Mouse (Mus musculus) urinary bladder, postnatal 4 days (tissue): ENCODE measurements around the gene 0610030E20Rik.

Source experiments
- DNase-seq, 2 experiments: peaks; one replicate each; pipeline ENCODE4 v3.0.0; 2021 to 2022; ENCODE audit warnings: low spot score in 2 of 2

The 0610030E20Rik gene

DNA sequence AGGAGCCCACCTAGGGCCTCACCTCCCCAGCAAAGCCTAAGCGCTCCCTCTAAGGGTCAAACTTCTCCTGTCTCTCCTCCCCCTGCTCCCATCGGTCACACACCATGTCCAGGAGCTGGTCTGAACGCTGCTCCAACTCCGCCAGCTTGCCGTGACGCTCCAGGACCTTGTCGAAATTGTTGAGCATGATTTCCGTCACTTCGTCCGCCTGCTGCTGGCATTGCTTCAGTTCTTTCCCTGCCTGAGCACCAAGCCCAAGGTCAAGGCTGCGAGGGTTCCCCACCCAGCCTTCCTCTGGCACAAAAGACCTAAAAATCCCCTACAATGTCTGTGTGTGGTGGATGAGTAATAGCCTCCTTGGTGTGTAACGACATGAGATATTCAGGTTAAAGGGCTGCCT is 23.0 kb downstream of the 0610030E20Rik start:
- no peak for DNase-seq

DNA sequence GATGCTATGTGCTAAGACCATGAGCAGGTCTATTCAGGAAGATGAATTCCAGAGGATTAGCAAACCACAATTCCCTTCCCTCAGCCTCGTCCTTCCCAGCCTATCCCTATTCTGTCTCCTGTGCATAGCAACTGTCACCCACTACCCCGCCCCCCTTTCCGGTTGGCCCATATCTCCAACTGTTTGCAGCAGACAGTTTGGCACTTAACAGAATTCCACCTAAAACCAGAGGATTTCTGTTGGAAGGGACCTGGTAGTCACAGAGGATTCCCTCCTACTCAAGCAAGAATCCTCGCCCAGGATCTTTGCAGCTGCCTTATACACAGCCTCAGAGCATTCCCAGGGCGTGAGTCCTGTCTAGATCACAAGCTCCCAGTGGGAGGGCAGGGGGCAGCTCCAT is 24.0 kb downstream of the 0610030E20Rik start:
- DNase-seq: no peak

DNA sequence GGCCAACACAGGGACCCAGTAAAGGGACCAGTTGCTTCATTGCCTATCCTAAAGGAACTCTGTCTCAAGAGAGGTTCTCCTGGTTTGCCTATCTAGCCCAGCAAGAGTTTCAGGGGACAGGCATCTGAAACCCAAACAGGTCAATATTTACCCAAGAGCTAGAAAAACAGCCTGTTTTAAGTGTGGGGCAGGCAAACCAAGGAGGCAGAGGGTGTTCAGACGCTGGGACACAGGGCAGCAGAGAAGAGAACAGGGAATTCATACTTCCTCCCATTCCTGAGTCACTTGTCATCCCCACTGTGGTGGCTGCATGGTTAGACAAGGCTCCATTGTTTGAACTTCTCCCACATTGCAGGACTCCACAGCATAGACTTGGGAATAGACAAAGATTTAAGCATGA is 24.5 kb downstream of the 0610030E20Rik start:
- no peak for DNase-seq

DNA sequence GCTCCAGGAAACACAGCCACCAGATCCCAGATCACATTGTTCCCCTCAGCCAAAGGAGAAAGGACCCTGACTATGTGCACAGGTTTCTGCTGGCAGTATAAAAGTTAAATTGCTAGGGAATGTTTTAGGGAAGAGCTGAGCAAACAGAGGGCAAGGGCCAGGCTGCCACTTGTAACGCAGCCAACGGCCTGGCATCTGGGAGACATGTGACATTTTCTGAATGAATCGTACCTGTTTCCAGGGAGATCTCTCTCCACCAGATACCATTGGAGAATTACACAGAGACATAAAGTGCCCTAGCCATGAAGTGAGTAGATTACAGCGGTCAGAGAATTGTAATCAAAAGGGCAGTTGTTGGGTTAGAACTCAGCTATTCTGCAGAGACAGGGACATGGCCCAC is 26.1 kb downstream of the 0610030E20Rik start:
- DNase-seq: no peak

DNA sequence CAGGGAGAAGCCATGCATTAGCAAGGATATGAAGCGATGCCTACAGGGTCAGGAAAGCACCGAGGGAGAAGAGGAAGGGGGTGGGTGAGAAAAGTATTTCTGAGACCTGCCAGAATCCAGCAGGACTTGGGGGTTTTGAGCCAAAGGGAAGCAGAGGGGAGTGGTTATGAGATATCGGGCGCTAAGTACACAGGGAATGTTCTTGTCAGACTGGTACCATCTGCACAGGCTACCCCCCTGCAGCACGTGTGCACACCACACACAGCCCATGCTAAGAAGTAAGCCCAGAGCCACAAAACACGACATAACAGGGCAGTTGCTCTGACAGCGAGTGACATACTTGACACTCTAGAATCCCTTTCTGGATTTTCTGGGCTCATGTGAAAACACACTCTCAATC is 27.1 kb downstream of the 0610030E20Rik start:
- no peak for DNase-seq

DNA sequence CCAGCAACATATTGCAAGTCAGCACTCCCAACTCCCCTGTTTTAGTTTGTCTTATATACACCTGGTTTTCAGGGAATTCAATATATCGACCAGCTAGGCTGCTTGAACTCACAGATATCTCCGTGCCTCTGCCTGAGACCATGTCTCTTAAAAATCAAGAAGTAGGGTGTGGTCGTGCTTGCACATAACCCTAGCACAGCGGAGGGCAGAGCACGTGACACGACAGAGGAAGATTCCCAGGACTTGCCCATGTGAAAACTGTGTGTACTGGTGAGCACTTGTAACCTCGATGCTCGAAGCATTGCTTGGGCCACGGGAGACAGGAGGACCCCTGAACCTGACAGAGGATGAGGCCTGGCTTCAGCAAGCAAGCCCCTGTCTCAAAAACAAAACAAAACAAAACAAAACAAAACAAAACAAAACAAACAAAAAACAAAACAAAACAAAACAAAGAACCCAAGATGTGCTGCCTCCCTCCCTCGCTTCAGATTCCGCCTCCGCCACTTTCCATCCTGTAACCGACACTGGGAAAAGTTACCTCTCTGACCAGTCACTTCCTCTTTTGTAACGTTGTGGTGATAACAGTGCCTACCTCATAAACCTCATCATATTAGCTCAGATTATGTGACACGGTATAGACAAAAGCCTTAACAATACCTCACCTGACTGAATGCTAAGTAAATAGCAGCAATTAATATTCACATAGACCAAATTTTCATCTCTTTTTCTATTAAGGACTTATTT is 27.9 kb downstream of the 0610030E20Rik start:
- no peak for DNase-seq

DNA sequence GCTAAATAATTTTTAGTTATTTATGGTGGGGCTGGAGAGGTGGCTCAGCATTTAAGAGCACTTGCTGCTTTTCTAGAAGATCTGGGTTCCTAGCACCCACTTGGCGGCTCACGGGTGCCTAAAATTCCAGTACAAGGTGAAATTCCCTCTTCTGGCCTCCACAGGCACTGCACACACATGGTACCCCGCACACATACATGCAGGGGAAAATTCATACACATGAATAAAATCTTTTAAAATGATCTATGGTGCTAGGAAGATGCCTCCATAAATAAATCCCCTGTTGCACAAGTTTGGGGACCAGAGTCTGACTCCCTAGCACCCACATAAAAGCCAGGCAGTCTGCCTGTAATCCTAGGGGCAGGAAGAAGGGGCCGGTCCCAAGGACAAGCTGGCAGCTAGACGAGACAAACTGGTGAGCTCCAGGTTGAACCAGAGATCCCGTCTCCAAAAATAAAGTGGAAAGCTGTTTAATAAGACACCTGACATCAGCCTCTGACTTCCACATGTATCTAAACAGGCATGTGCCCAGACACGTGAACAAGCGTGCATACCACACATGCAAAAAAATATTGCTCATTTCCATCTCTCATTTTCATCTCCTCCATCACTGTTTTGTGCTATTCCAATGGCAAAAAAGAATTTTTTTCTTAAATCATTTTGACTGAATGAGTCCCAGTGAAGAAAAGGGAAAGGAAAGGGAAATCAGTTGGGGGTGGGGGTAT is 31.6 kb downstream of the 0610030E20Rik start:
- no peak for DNase-seq

DNA sequence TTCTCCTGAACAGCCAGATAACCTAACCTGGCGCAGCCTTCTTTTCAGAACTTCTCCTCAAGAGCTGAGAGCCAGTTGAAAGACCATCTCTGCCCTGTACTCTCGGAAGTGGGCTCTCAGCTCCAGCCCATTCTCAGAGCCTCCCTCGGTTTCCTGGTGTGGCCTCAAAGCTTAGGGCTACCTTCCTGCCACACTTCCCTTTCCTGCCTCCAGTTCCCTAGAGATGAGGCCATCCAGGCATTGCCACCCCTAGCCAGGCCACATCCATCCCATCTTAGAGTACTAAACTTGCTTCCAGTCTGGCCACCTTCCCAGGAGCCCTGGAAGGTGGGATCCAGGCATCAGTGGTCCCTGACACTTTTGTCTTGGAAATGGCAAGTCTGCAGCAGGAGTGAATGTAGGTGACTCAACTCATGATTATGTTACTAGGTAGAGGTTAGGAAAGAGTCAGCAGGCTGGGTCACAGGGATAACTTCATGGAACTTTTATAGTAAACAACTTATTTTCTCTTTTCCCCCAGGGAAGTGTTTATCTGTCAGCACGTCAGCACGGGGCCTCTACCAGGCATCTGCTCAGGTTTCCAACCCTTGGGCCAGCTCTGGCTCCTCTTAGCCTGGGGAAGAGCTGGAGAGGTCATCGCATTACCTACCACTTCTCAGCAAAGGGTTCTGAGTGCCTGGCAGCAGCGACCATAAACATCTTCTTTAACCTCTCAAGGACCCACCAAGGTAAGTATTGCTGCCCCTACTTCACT is 32.4 kb downstream of the 0610030E20Rik start:
- DNase-seq: no peak

DNA sequence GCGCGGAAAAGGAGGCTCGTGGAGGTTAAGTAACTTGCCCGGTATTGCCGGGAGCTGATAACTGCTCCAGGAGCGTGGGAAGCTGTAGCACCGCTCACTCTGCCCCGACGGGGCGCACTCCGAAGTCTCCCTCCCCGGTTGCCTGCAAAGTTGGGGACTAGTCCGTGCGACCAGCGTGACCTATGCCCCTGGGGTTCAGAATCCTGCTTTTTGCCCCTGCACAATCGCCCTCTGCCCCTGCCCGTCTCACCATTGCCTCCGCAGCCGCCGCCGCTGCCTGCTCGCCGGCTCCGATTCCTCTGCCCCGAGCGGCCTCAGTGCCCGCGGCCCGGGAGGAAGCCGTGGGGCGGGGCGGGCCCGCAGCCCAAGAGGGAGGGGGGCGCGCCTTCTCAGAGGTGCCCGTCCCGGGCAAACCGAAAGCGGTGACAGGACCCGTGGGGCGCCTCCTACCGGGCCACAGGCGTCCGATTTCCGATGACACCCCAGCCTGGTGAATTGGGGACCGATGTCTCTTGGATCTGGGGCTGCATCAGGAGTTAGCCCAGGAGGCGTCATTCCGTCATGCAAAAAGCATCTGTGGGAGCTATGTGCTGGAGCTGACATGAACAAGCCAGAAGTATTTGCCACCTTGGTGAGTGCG is 33.1 kb downstream of the 0610030E20Rik start, which contains the start of gene Vamp5:
Gene Vamp5 (minus strand): TSS at position 338 of the 640 bp plus-strand sequence.
- DNase-seq: peak; percentile 74 to 75

DNA sequence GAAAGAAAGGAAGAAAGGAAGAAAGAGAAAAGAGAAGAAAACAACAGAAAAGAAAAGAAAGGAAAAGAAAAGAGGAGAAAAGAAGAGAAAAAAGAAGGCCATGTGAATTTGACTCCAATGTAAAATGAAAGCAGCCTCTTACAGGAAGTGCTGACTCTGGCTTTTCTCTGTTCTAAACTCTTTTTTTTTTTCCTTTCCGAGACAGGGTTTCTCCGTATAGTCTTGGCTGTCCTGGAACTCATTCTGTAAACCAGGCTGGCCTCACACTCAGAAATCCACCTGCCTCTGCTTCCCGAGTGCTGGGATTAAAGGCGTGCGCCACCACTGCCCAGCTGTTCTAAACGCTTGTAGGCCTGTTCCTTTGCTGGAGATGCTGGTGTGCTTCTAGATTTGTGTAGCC is 35.4 kb downstream of the 0610030E20Rik start:
- DNase-seq: no peak

DNA sequence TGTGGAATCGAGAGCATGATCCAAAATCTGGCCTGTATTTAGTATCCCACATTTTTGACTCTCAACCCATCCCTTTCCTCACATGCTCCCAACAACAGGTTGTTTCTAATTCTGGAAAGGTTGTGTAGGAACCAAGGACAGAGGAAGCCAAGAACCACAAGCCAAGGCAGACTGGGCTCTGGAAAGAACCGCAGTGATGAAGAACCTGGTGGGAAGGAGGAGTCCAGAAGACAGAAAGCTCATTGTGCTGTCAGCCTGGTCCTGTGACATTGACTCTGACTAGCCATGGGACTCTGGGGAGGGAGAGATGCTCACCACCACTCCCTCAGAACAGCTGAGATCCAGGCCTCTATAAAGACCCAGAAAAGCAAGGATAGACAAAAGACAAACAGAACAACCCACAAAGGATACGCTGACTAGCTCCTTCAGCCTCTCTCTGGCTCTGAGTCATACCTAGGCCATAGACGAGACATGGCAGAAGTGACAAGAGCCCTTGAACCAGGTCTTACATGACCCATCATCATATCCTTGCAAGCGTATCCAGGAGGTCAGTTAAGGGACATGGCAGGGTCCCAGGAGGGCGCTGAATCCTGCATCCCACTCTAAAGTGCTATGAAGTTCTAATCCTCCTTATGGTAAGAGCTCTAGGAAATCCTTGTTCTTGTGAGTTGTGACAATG is 36.2 kb downstream of the 0610030E20Rik start:
- DNase-seq: no peak

DNA sequence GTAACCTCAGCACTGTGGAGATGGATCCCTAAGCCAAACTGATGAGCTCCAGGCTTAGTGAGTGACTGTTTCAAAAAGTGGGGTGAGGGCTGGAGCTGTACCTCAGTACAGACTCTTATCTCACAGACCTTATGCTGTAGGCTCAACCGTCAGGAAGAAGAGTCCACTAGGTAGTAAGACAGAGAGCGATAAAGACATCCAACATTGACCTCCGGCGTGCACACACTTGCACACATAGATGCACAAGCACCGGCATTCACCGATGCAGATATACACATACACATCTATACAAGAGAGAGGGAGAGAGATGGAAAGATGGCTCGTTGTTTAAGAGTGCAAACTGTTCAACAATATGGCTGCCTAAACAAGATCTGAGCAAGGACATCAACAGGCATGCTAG is 36.8 kb downstream of the 0610030E20Rik start:
- no peak for DNase-seq

DNA sequence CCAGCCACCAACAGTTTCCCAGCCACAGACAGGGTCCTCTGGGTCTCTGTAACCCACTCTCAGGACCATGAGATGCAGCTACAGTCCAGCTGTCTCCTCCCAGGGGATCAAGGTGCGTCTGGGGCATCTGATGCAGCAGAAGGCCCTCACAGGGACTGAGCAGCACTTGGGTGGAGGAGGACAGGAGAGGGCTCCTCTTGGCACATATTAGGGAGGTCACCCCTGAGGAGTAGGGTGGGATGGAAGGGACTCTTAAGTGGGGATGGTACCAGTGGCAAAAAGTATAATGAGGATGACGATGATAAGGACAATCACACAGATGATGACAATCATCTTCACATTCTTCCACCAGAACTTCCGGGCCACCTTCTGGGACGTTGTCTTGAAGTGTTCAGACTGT is 38.1 kb downstream of the 0610030E20Rik start:
- DNase-seq: no peak

DNA sequence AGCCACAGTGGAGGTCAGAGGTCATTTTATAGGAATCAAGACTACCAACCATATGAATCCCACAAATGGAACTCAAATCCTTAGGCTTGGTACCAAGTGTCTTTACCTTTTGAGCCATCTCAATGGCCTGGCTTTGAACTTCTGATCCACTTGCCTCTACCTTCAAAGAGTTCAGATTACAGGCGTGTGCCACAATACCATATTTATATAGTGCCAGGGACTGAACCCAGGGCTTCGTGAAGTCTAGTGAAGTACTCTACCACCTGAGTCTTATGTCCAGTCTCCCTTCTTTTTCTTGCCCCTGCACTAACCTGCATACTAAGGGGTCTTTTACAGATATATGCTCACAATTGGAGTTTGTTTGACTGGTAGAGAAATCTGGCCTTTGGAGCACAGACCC is 39.4 kb downstream of the 0610030E20Rik start:
- DNase-seq: no peak

DNA sequence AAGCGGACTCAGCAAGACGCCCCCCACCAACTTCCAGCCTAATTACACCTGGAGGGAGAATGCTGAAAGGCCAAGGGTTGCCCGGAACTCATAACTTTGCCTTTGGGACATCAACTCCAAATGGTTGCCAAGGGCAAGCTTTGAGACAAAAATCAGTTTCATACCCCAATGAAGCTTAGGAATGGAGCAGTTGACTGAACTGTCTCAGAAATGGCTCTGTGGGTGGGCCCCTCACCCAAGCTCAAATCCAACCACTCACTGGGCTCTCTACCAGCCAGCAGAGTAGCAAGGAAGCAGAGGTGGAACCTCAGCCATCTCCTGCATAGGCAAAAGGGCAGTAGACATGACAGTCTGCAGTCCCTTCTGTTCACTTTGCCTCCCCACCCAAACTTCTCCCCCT is 40.7 kb downstream of the 0610030E20Rik start:
- no peak for DNase-seq

DNA sequence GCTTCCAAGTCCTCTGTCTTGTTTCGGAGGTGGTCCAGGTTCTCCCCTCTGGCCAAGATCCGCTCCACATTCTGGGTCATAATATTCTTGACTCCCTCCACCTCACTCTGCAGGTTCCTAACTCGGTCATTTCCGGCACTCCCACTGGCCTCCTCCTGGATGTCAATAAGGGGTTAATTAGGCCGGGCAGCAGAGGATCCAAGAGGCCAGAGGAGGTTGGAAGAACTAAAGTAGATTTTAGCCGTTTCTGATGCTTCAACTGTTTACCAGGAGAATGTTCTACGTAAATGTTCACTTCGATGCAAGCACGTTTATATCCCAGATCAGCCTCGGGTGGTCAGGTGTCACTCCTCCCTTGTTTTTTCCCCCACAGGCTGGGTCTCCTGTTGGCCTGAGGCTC is 41.1 kb downstream of the 0610030E20Rik start:
- DNase-seq: no peak

DNA sequence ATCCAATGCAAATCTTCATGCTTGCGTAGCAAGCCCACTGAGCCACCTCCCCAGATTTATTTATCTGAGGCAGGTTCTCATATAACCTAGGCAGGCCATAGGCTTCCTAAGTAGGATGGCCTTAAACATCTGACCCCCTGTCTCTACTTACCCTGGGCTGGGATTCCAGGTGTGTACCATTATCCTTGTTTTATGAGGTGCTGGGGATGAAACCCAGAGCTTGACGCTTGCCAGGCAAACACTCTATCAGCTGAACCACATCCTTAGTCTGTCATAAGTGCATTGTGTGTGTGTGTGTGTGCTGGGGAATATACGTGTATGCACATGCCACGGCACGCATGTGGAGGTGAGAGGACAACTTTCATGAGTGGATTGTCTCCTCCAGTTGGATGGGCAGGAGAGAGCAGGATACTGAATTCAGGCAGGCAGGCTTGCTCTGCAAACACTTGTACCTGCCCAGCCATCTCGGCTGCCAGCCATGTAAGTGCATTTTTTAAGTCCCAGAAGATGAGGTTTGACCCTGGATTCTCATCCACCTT is 41.7 kb downstream of the 0610030E20Rik start:
- DNase-seq: no peak

DNA sequence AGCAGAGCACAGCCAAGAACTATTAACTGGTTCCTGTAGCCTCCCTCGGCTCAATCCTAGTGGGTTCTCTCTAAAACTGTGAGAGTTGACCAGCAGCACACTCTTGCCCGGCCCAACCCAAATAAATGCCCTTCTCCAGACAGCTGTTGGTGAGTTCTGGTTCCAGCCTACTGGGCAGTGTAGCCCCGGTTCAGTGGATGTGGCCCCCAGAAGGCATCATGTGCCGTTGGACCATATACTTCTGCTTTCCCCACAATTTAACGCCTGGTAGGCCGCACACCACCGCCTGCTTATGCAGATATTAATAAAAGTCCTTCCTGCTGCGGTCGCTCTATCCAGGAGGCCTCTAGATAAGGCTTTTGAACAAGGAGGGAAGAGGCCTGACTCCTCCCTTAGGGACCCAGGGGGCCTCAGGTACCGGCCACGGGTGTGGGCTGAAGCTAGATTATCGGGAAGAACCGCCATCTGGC is 42.4 kb downstream of the 0610030E20Rik start:
- DNase-seq: peak in 1 of 2 experiments; percentile 39

DNA sequence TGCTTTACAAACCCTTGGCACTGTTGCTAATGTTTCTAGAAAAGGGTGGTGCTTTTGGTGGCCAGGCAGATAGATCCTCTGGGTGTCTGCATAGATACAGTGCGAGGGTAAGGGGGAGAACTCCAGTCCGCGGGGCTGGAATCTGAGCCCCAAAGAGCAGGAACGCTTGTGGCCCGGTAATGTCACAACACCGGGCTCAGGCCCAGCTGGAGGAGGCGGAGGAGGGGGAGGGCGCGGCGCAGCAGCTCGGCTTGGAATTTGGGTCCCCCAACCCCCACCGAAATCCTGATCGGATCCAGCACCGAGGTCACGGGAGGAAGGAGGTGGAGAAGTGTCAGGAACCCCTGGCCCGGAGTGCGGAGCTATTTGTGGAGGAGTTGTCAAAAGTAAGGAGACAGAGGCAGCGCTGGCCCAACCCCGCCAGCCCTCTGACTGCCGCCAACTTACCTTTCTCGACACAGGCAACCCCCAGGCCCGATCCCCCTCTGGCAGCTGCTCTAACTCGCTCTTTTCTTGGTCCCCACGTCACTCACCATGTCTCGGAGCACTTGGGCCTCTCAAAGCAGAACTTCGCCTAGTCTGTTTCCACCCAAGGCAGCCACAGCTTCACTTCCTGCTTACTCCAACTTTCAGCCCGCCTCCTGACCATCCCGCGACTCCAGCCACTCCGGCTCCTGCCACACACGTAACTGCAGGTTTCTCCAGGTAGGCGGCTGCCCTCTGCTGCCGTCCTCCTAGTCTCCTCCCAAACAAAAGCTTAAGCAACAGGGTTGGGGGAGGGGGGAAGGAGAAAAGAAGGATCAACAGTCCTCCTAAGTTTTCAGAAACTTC is 43.0 kb downstream of the 0610030E20Rik start, which contains the start of gene Vamp8:
Gene Vamp8 (minus strand): TSS at position 763 of the 831 bp plus-strand sequence.
- peak; percentile 79 to 83 for DNase-seq
